Mouse (Mus musculus) liver, adult 2 months (tissue): Measurements from ENCODE around the gene Tubd1. TPM values are rescaled to one million over a fixed set of nuclear protein-coding genes. Genes with fewer than 3 reads are reported as not detected.

Experiments
- DNase-seq: peaks from one replicate; pipeline ENCODE4 v3.0.0-alpha.2; 2011; ENCODE audit warnings: low read depth, low spot score; ENCODE audit errors: extremely low read depth
- H3K27ac ChIP-seq: fragments of 200-500 bp; replicated peaks from 2 replicates; pipeline ENCODE4 v1.5.1; 2012; ENCODE audit warnings: low read depth, mild to moderate bottlenecking, control low read depth, inconsistent platforms, low read length; ENCODE audit not compliant: insufficient read depth
- H3K27me3 ChIP-seq: fragments of 200-500 bp; 2 replicates; pipeline ENCODE4 v1.6.1; 2012; ENCODE audit warnings: mild to moderate bottlenecking, moderate library complexity, low read length, inconsistent platforms; ENCODE audit not compliant: control insufficient read depth, insufficient read depth
- H3K36me3 ChIP-seq: fragments of 200-500 bp; 2 replicates; pipeline ENCODE4 v1.6.1; 2012; ENCODE audit warnings: low read length, inconsistent platforms; ENCODE audit not compliant: control insufficient read depth, insufficient read depth
- H3K4me1 ChIP-seq: fragments of 200-500 bp; 2 replicates; pipeline ENCODE4 v1.6.1; 2011; ENCODE audit warnings: low read length; ENCODE audit not compliant: control insufficient read depth, insufficient read depth
- H3K4me3 ChIP-seq: fragments of 200-500 bp; 2 replicates; pipeline ENCODE4 v1.5.1; 2011; ENCODE audit warnings: low read depth, mild to moderate bottlenecking, control low read depth, low read length, moderate library complexity; ENCODE audit not compliant: insufficient read depth
- H3K79me2 ChIP-seq: fragments of 200-500 bp; 2 replicates; pipeline ENCODE4 v1.6.1; 2012; ENCODE audit warnings: inconsistent platforms, mild to moderate bottlenecking, low read length, moderate library complexity; ENCODE audit not compliant: control insufficient read depth, insufficient read depth
- H3K9ac ChIP-seq: fragments of 200-500 bp; 2 replicates; pipeline ENCODE4 v1.6.1; 2012; ENCODE audit warnings: low read depth, mild to moderate bottlenecking, control low read depth, inconsistent platforms, low read length
- CTCF ChIP-seq: fragments of 200-500 bp; IDR thresholded peaks from 2 replicates; pipeline ENCODE4 v1.5.1; 2011; ENCODE audit warnings: low read depth, low read length, control low read depth
- POLR2A ChIP-seq: fragments of 200-500 bp; IDR thresholded peaks from 2 replicates; pipeline ENCODE4 v1.6.1; 2011; ENCODE audit warnings: low read length, control low read depth; ENCODE audit not compliant: insufficient read depth; ENCODE audit errors: extremely low read depth
- WGBS: fragments of 180-500 bp; shearing (Covaris S2); methylation state at CpG from one replicate; pipeline ENCODE4 v1.1.7; 2018; 5-methylcytosine and 5-hydroxymethylcytosine counted together
- polyA plus RNA-seq: library from polyadenylated mRNA; depleted of rRNA; stranded (reverse); fragments of >200 nt; gene quantifications from 2 replicates; pipeline ENCODE4 v1.2.3, GENCODE M21; 2012; rRNA removed
- total RNA-seq: library from RNA; depleted of rRNA; stranded (reverse); fragments of >200 nt; gene quantifications from 2 replicates; pipeline ENCODE4 v1.2.3, GENCODE M21; 2014; rRNA removed

The Tubd1 gene
- total and polyA plus RNA-seq, 2 experiments, result 1.7 to 4.3 TPM

GRCm38 (mm10) chr11:86606621-86607339, 62.0 kb downstream of the Tubd1 start:
- WGBS, result 66% methylated on average over 2 of the region's 2 CpGs
- Histone ChIP-seq H3K79me2 (peaks cover 3% of the 10 kb centered on the region; the same call in 1 of the 2 replicates), H3K4me3 (no peak overlapping the region), H3K9ac (no peak overlapping the region), H3K36me3 (peaks cover 19% of the 10 kb centered on the region), H3K27ac (no peak overlapping the region), H3K4me1 (peaks cover 10% of the 10 kb centered on the region), H3K27me3 (no peaks in the 10 kb centered on the region)
- no peak for DNase-seq
- no peak for TF ChIP-seq POLR2A

- TF ChIP-seq CTCF (no peak), POLR2A (no peak)
- WGBS, result 92% methylated on average over 2 of the region's 2 CpGs
- H3K4me1 ChIP-seq, result peaks cover 10% of the 10 kb centered on the region
- no peak overlapping the region for H3K27ac ChIP-seq
- DNase-seq, result no peak
- H3K79me2 ChIP-seq, result peaks cover 3% of the 10 kb centered on the region; the same call in 1 of the 2 replicates
- H3K36me3 ChIP-seq, result peaks cover 19% of the 10 kb centered on the region
- no peaks in the 10 kb centered on the region for H3K27me3 ChIP-seq
- no peak overlapping the region for H3K9ac ChIP-seq
- H3K4me3 ChIP-seq, result no peak overlapping the region
These were observed 63.1 kb downstream of the Tubd1 start for GRCm38 (mm10) chr11:86607808-86608350.

GRCm38 (mm10) chr11:86610239-86610638, 65.4 kb downstream of the Tubd1 start:
- Histone ChIP-seq H3K79me2 (peaks cover 3% of the 10 kb centered on the region; the same call in 1 of the 2 replicates), H3K36me3 (peaks cover 17% of the 10 kb centered on the region), H3K4me3 (no peak overlapping the region), H3K27ac (0 out of 2 replicates have a peak overlapping the region, but pooled peaks have one; percentile 22), H3K4me1 (peaks cover 1% of the 10 kb centered on the region; the same call in 1 of the 2 replicates), H3K27me3 (no peaks in the 10 kb centered on the region), H3K9ac (no peak overlapping the region)
- WGBS, result 62% methylated on average over 3 of the region's 3 CpGs
- TF ChIP-seq POLR2A, result no peak
- TF ChIP-seq CTCF, result no peak
- DNase-seq, result peak; percentile 45

- Histone ChIP-seq H3K4me3 (no peak overlapping the region), H3K9ac (no peak overlapping the region), H3K27ac (no peak overlapping the region), H3K27me3 (no peaks in the 10 kb centered on the region), H3K79me2 (peaks cover 7% of the 10 kb centered on the region; the same call in 1 of the 2 replicates), H3K4me1 (peaks cover 1% of the 10 kb centered on the region; the same call in 1 of the 2 replicates), H3K36me3 (peaks cover 11% of the 10 kb centered on the region)
- no peak for TF ChIP-seq CTCF
- TF ChIP-seq POLR2A, result no peak
- 96% methylated on average over 1 of the region's 1 CpGs for WGBS
- no peak for DNase-seq
These were observed 67.2 kb downstream of the Tubd1 start for GRCm38 (mm10) chr11:86611991-86612390.

GRCm38 (mm10) chr11:86614056-86614530, 69.3 kb downstream of the Tubd1 start:
- peak; percentile 86 for DNase-seq
- H3K4me3 ChIP-seq, result no peak overlapping the region
- peaks cover 7% of the 10 kb centered on the region; the same call in 1 of the 2 replicates for H3K79me2 ChIP-seq
- WGBS, result 2% methylated on average over 2 of the region's 2 CpGs
- H3K4me1 ChIP-seq, result peaks cover 1% of the 10 kb centered on the region; the same call in 1 of the 2 replicates
- no peaks in the 10 kb centered on the region for H3K27me3 ChIP-seq
- H3K27ac ChIP-seq, result peak overlapping the region; percentile 78
- H3K9ac ChIP-seq, result peak overlapping the region; percentile 29
- no peak for TF ChIP-seq POLR2A
- TF ChIP-seq CTCF, result no peak
- 0 out of 2 replicates have a peak, but pooled peaks cover 4% of the 10 kb centered on the region for H3K36me3 ChIP-seq

GRCm38 (mm10) chr11:86614607-86615006, 69.8 kb downstream of the Tubd1 start:
- Histone ChIP-seq H3K79me2 (peaks cover 7% of the 10 kb centered on the region; the same call in 1 of the 2 replicates), H3K27me3 (no peaks in the 10 kb centered on the region), H3K9ac (no peak overlapping the region), H3K27ac (peak overlapping the region; percentile 51), H3K4me1 (peaks cover 1% of the 10 kb centered on the region; the same call in 1 of the 2 replicates), H3K36me3 (0 out of 2 replicates have a peak, but pooled peaks cover 4% of the 10 kb centered on the region), H3K4me3 (no peak overlapping the region)
- TF ChIP-seq CTCF, result no peak
- TF ChIP-seq POLR2A, result no peak
- DNase-seq, result no peak
- 61% methylated on average over 5 of the region's 5 CpGs for WGBS

Other genes with a start within 250 kb of the Tubd1 start
- gene Med13, start 187.4 kb upstream of the Tubd1 start, total RNA-seq, result 27.8 and 36.4 TPM in 2 replicates
- 7.6 and 9.1 TPM in 2 replicates for gene Med13, start 187.4 kb upstream of the Tubd1 start, polyA plus RNA-seq
- 18.9 and 19.1 TPM in 2 replicates for gene Rnft1, start 60.3 kb upstream of the Tubd1 start, total RNA-seq
- gene Rnft1, start 60.3 kb upstream of the Tubd1 start, polyA plus RNA-seq, result 6.8 and 9.4 TPM in 2 replicates
- gene Rps6kb1, start 186 bp upstream of the Tubd1 start, total RNA-seq, result 14.4 TPM in 2 replicates
- 6.2 and 6.3 TPM in 2 replicates for gene Rps6kb1, start 186 bp upstream of the Tubd1 start, polyA plus RNA-seq
- 91.9 and 93.6 TPM in 2 replicates for gene Vmp1, start 138.8 kb downstream of the Tubd1 start, total RNA-seq
- gene Vmp1, start 138.8 kb downstream of the Tubd1 start, polyA plus RNA-seq, result 37.8 and 43.6 TPM in 2 replicates
- 8.1 and 9.2 TPM in 2 replicates for gene Ptrh2, start 139.0 kb downstream of the Tubd1 start, total RNA-seq
- gene Ptrh2, start 139.0 kb downstream of the Tubd1 start, polyA plus RNA-seq, result 5.0 and 5.2 TPM in 2 replicates
- gene Cltc, start 212.6 kb downstream of the Tubd1 start, total RNA-seq, result 191 and 225 TPM in 2 replicates
- 43.8 and 49.9 TPM in 2 replicates for gene Cltc, start 212.6 kb downstream of the Tubd1 start, polyA plus RNA-seq